Mouse (Mus musculus): ENCODE data around the gene Sec24a. TPM values are rescaled to one million over a fixed set of nuclear protein-coding genes. Genes with fewer than 3 reads are reported as not detected.

The Sec24a gene
- polyA plus RNA-seq, 1 experiment from 2014 or later = 13.0 TPM

DNA sequence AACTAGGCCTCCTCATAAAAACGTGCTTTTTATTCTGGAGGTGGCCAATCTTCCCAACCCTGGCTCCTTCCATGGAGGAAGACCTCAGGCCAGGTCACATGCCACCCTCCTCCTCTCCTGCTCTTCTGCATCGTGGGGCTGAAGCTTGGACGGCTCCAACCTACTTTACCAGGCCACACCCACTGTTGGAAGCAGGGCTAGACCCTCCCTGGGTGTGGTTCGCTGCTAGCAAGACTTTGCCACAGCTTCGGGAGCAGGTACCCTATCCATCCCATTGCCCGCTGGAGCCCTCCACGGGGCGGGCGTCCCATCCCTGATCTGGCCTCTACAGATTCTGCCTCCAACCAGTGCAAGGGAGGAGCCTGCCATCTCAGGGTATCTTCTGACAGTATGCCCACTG is 120.2 kb downstream of the Sec24a start:
- 85% methylated on average over 9 of the region's 9 CpGs for whole genome bisulfite sequencing
- Histone ChIP-seq H3K36me3 (ENCODE audit: control insufficient read depth, insufficient read depth, low read length) (no peaks in the 10 kb centered on the region), H3K27ac (ENCODE audit: low read depth, low read length) (no peak overlapping the region), H3K9ac (ENCODE audit: low read length) (no peak overlapping the region; the same call in 1 of the 2 replicates), H3K4me1 (ENCODE audit: control insufficient read depth, insufficient read depth, low read length) (peaks cover 8% of the 10 kb centered on the region), H3K9me3 (ENCODE audit: control insufficient read depth, low read length) (no peaks in the 10 kb centered on the region), H3K4me2 (no peak overlapping the region), H3K27me3 (ENCODE audit: control insufficient read depth, insufficient read depth, low read length) (no peaks in the 10 kb centered on the region), H3K4me3 (ENCODE audit: low read depth, low read length) (no peak overlapping the region)
- ATAC-seq (ENCODE audit: low FRiP score) (no peak), DNase-seq (ENCODE audit: low spot score, missing footprints) (no peak)

Other genes with a start within 250 kb of the Sec24a start
- gene Phykpl, start 178.9 kb downstream of the Sec24a start, polyA plus RNA-seq (2014; fragmentation: Nextera tagmentation; extraction: Ambion mirVana) = 9.6 and 10.7 TPM in 2 replicates
- gene Hnrnpab, start 156.8 kb downstream of the Sec24a start, polyA plus RNA-seq (2014; fragmentation: Nextera tagmentation; extraction: Ambion mirVana) = 802 and 844 TPM in 2 replicates
- gene Nhp2, start 143.9 kb downstream of the Sec24a start, polyA plus RNA-seq (2014; fragmentation: Nextera tagmentation; extraction: Ambion mirVana) = 152 and 167 TPM in 2 replicates
- 40.4 and 41.5 TPM in 2 replicates for gene Rmnd5b, start 127.7 kb downstream of the Sec24a start, polyA plus RNA-seq (2014; fragmentation: Nextera tagmentation; extraction: Ambion mirVana)
- gene N4bp3, start 112.8 kb downstream of the Sec24a start, polyA plus RNA-seq (2014; fragmentation: Nextera tagmentation; extraction: Ambion mirVana) = 6.3 and 9.2 TPM in 2 replicates
- gene D930048N14Rik, start 112.7 kb downstream of the Sec24a start, polyA plus RNA-seq (2014; fragmentation: Nextera tagmentation; extraction: Ambion mirVana) = 0.18 and 0.52 TPM in 2 replicates
- 98.9 and 103 TPM in 2 replicates for gene 0610009B22Rik, start 74.8 kb downstream of the Sec24a start, polyA plus RNA-seq (2014; fragmentation: Nextera tagmentation; extraction: Ambion mirVana)
- 128 and 141 TPM in 2 replicates for gene Sar1b, start 53 bp upstream of the Sec24a start, polyA plus RNA-seq (2014; fragmentation: Nextera tagmentation; extraction: Ambion mirVana)
- 0.20 and 0.22 TPM in 2 replicates for gene Jade2, start 94.0 kb upstream of the Sec24a start, polyA plus RNA-seq (2014; fragmentation: Nextera tagmentation; extraction: Ambion mirVana)
- 141 and 142 TPM in 2 replicates for gene Cdkn2aipnl, start 204.0 kb upstream of the Sec24a start, polyA plus RNA-seq (2014; fragmentation: Nextera tagmentation; extraction: Ambion mirVana)
- 192 and 214 TPM in 2 replicates for gene Ube2b, start 237.1 kb upstream of the Sec24a start, polyA plus RNA-seq (2014; fragmentation: Nextera tagmentation; extraction: Ambion mirVana)
- gene Cdkl3, start 240.6 kb upstream of the Sec24a start, polyA plus RNA-seq (2014; fragmentation: Nextera tagmentation; extraction: Ambion mirVana) = 11.0 and 16.6 TPM in 2 replicates

Measured in midbrain, embryonic 11.5 days (tissue).